Mouse (Mus musculus) stomach, postnatal 0 days (tissue): ENCODE results near the gene Ccdc160.

ENCODE experiments used
- CTCF ChIP-seq: IDR thresholded peaks from 2 replicates; pipeline ENCODE4 v1.5.1; 2016; ENCODE audit warnings: antibody characterized with exemption, low read depth, mild to moderate bottlenecking, moderate library complexity
- EP300 ChIP-seq: optimal IDR thresholded peaks from 2 replicates; pipeline ENCODE3; 2016; ENCODE audit warnings: antibody characterized with exemption

DNA sequence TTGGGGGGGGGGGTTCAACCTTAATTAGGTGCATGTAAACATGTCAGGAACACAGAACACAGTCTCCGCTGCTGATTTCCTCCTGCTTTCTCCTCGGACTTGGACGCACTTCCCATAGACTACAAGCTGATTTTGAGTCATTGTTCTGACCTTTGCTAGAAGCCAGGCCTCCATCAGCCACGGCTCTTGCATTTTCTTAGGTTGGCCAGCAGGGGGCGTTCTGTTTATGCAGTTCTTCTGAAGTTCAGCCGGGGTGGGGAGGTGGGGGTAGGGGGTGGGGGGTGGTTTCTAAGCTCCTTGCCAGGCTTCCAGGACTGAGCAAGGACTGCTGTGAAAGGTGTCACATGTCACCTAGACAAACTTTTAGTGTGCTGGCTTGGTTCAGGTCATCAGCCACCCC is 8.6 kb downstream of the Ccdc160 start:
- TF ChIP-seq CTCF (peak; percentile 44), EP300 (no peak)
